Mouse (Mus musculus) ZHBTc4 (cell line): Measurements from ENCODE around the gene Speer4d.
"Not testable (repeated sequence)": the region's sequence is repeated elsewhere in the genome, so short reads cannot be mapped to it uniquely, and the experiment has no call there.

Experiments
- DNase-seq: peaks from one replicate; pipeline ENCODE4 v3.0.0-alpha.2; 2011; ENCODE audit warnings: low read depth, low spot score

Speer4d gene

DNA sequence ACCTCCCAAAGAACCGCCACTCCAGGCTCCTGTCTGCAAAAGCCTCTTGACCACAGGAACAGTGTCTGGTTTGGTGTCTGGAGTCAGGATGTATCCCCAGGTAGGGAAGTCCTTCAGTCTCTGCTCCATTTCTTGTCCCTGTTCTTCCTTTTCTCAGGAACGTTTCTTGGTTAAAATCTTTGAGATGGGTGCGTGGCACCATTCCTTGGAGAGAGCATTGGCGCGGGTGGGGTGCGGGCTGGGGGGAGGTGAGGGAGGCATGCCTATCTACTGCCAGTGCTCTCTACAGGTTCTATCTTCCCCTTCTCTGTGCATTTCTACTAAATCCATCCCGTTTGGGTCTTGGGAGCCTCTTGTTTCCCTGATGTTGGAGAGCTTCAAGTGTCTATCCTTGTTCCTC lies 45.0 kb downstream of the Speer4d start:
- not testable (repeated sequence) for DNase-seq

DNA sequence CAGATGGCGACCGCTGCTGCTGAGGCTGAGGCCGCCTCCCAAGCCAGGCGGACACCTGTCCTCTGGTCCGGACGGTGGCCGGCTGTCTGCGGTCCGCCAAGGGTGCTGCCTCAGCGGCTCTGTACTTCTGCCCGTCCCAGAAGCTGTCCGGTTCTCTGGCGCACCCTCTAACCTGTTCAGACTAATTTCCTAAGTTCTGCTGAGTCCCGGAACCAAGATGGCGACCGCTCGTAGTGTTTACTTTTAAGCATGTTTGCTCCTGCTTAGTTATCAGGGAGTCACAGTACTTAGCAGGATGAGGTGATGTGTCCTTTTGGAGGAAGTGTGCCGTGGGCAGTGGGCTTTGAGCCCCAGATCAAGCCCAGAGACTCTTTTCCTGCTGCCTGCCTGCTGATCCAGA lies 51.9 kb downstream of the Speer4d start:
- DNase-seq, result peak; percentile 65
